Comparison of ENCODE assay signal across 23 mouse cellular contexts in genomic region chr1:88866571-88866970, GRCm38 (mm10).
"Had no signal": no experiment of that assay in that cellular context is flagged by ENCODE, and none has a peak within 500 bp of the region (broad histone marks: within the 10 kb centered on the region; RNA-seq: fewer than 3 reads in every experiment).

No protein-coding gene starts in this region.

- H3K4me2 ChIP-seq: heart, embryonic 12.5 days; hindbrain, embryonic 13.5 days; hindbrain, embryonic 15.5 days; kidney, embryonic 15.5 days; limb, embryonic 13.5 days; liver, embryonic 11.5 days; liver, embryonic 13.5 days; liver, embryonic 15.5 days had no signal

- ATAC-seq: hindbrain, postnatal 0 days; liver, postnatal 0 days had no signal

- H3K36me3 ChIP-seq: heart, embryonic 12.5 days; hindbrain, embryonic 13.5 days; hindbrain, embryonic 15.5 days; kidney, embryonic 15.5 days; limb, embryonic 13.5 days; liver, embryonic 13.5 days; liver, embryonic 15.5 days had no signal

- DNase-seq: gastrocnemius, postnatal 14 days; gastrocnemius, postnatal 36 days; heart, adult 18-20 months; heart, postnatal 10 days; kidney, adult 11 months; kidney, adult 2 months; kidney, adult 9 months; kidney, postnatal 25 days; left cerebral cortex, postnatal 4 days; liver; liver, embryonic 13.5 days; liver, postnatal 0 days; lung, adult 2 months had no signal

- H3K27me3 ChIP-seq: heart, embryonic 12.5 days; hindbrain, embryonic 13.5 days; hindbrain, embryonic 15.5 days; kidney, embryonic 15.5 days; limb, embryonic 13.5 days; liver, embryonic 13.5 days; liver, embryonic 15.5 days had no signal

- H3K9ac ChIP-seq: heart, embryonic 12.5 days; hindbrain, embryonic 13.5 days; hindbrain, embryonic 15.5 days; kidney, embryonic 15.5 days; limb, embryonic 13.5 days; liver, embryonic 13.5 days; liver, embryonic 15.5 days; liver, postnatal 0 days had no signal

- H3K9me3 ChIP-seq: heart, embryonic 12.5 days; hindbrain, embryonic 13.5 days; hindbrain, embryonic 15.5 days; kidney, embryonic 15.5 days; limb, embryonic 13.5 days; liver, embryonic 13.5 days had no signal

- H3K4me3 ChIP-seq: heart, embryonic 12.5 days; hindbrain, embryonic 13.5 days; hindbrain, embryonic 15.5 days; kidney, embryonic 15.5 days; layer of hippocampus, adult 2 months; left cerebral cortex, adult 2 months; limb, embryonic 13.5 days; liver, embryonic 13.5 days; liver, embryonic 15.5 days had no signal

- H3K27ac ChIP-seq: hindbrain, embryonic 13.5 days; hindbrain, embryonic 15.5 days; hindbrain, postnatal 0 days; kidney, embryonic 15.5 days; layer of hippocampus, adult 2 months; left cerebral cortex, adult 2 months; limb, embryonic 13.5 days; liver, embryonic 13.5 days; liver, embryonic 15.5 days had no signal

- H3K4me1 ChIP-seq: heart, embryonic 12.5 days; liver, embryonic 13.5 days; liver, embryonic 15.5 days had no signal
